Mouse (Mus musculus) thymus, adult 2 months (tissue): ENCODE measurements around the gene Odaph. TPM values are rescaled to one million over a fixed set of nuclear protein-coding genes. Genes with fewer than 3 reads are reported as not detected.

Source experiments
- DNase-seq: peaks from one replicate; pipeline ENCODE4 v3.0.0; 2021
- H3K27ac ChIP-seq: fragments of 200-500 bp; 2 replicates; pipeline ENCODE4 v1.5.1; 2012; ENCODE audit warnings: low read length, control low read depth; ENCODE audit not compliant: control insufficient read depth, insufficient read depth
- H3K27me3 ChIP-seq: fragments of 200-500 bp; 2 replicates; pipeline ENCODE4 v1.6.1; 2012; ENCODE audit warnings: mild to moderate bottlenecking, low read length, moderate library complexity, mixed read lengths; ENCODE audit not compliant: control insufficient read depth, insufficient read depth
- H3K36me3 ChIP-seq: fragments of 200-500 bp; 2 replicates; pipeline ENCODE4 v1.6.1; 2012; ENCODE audit warnings: mild to moderate bottlenecking, low read length, moderate library complexity; ENCODE audit not compliant: control insufficient read depth, insufficient read depth
- H3K4me1 ChIP-seq: fragments of 200-500 bp; replicated peaks from 2 replicates; pipeline ENCODE4 v1.6.1; 2012; ENCODE audit warnings: low read length; ENCODE audit not compliant: control insufficient read depth, insufficient read depth
- H3K4me3 ChIP-seq: fragments of 200-500 bp; 2 replicates; pipeline ENCODE4 v1.5.1; 2012; ENCODE audit warnings: mild to moderate bottlenecking, low read length, control low read depth, moderate library complexity; ENCODE audit not compliant: control insufficient read depth, insufficient read depth
- CTCF ChIP-seq: fragments of 200-500 bp; IDR thresholded peaks from 2 replicates; pipeline ENCODE4 v1.5.1; 2012; ENCODE audit warnings: mild to moderate bottlenecking, control low read depth, low read length, moderate library complexity, borderline replicate concordance; ENCODE audit not compliant: control insufficient read depth, poor library complexity, insufficient read depth; ENCODE audit errors: extremely low read depth
- POLR2A ChIP-seq: fragments of 200-500 bp; IDR thresholded peaks from 2 replicates; pipeline ENCODE4 v1.6.1; 2012; ENCODE audit warnings: mild to moderate bottlenecking, low read length, control low read depth, moderate library complexity; ENCODE audit not compliant: control insufficient read depth, poor library complexity, insufficient read depth; ENCODE audit errors: extremely low read depth
- WGBS: fragments of 180-500 bp; shearing (Covaris S2); methylation state at CpG from one replicate; pipeline ENCODE4 v1.1.7; 2018; 5-methylcytosine and 5-hydroxymethylcytosine counted together
- polyA plus RNA-seq: library from polyadenylated mRNA; depleted of rRNA; stranded (reverse); fragments of >200 nt; gene quantifications from 2 replicates; pipeline ENCODE4 v1.2.3, GENCODE M21; 2012; rRNA removed

The Odaph gene
- polyA plus RNA-seq, 1 experiment, result not detected

DNA sequence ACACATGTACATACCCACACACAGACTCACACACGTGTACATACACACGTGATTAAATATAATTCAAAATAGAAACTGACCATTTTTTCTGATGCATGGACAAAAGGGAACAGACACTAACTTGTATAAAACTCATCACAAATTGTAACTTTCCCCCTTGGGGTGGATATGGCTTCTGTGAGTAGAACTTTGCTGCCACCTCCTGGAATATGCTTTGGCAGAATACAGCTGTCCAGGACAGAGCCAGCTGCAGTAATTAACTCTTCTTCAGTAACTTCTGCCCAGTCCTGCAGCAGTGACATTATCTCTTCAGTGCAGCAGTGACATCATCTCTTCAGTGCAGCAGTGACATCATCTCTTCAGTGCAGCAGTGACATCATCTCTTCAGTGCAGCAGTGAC lies 15.7 kb downstream of the Odaph start:
- H3K4me1 ChIP-seq, result no peaks in the 10 kb centered on the region
- no peaks in the 10 kb centered on the region for H3K36me3 ChIP-seq
- WGBS, result 76% methylated on average over 2 of the region's 2 CpGs
- TF ChIP-seq CTCF (no peak), POLR2A (no peak)
- DNase-seq, result peak; percentile 19
- H3K27me3 ChIP-seq, result no peaks in the 10 kb centered on the region
- no peak overlapping the region for H3K27ac ChIP-seq
- H3K4me3 ChIP-seq, result no peak overlapping the region

DNA sequence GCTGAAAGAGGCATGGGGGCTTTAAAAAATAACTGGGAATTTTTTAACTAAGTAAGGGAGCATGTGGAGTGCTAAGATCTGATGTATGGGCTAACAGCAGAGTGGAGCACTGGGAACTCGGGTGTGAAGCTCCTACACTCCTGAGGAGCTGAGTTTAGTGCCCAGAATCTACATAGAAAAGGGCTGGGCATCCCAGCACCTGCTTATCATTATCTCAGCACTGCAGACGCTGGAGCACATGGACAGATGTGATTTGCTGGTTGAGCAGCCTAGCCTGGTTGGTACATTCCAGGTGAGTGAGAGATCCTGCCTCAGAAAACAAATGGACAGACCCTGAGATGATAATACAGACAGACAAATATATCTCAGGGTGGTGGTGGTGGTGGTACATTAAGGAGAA lies 22.6 kb downstream of the Odaph start:
- TF ChIP-seq POLR2A (no peak), CTCF (no peak)
- Histone ChIP-seq H3K36me3 (no peaks in the 10 kb centered on the region), H3K27ac (no peak overlapping the region), H3K4me1 (no peaks in the 10 kb centered on the region), H3K4me3 (no peak overlapping the region), H3K27me3 (no peaks in the 10 kb centered on the region)
- DNase-seq, result no peak
- 78% methylated on average over 2 of the region's 2 CpGs for whole genome bisulfite sequencing

DNA sequence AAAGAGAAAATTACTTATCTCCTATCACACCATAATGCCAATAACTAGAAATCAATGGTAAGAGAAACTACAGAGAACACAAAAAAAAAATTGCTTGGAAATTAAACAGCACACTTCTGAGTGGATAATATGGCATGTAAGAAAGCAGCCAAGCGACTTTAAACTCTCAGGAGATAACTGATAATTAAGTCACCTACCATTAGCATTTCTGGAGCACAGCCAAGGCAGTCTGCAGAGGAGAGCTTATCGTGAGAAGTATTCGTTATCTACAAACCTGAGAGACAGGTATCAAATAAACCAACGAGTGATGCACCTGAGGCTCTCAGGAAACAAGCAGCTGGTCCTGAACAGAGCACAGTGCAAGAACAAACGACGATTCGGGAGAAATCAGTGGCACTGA lies 24.5 kb downstream of the Odaph start:
- TF ChIP-seq POLR2A, result no peak
- no peak for TF ChIP-seq CTCF
- 90% methylated on average over 7 of the region's 7 CpGs for WGBS
- no peaks in the 10 kb centered on the region for H3K4me1 ChIP-seq
- no peaks in the 10 kb centered on the region for H3K27me3 ChIP-seq
- no peak for DNase-seq
- no peak overlapping the region for H3K27ac ChIP-seq
- H3K4me3 ChIP-seq, result no peak overlapping the region
- no peaks in the 10 kb centered on the region for H3K36me3 ChIP-seq

DNA sequence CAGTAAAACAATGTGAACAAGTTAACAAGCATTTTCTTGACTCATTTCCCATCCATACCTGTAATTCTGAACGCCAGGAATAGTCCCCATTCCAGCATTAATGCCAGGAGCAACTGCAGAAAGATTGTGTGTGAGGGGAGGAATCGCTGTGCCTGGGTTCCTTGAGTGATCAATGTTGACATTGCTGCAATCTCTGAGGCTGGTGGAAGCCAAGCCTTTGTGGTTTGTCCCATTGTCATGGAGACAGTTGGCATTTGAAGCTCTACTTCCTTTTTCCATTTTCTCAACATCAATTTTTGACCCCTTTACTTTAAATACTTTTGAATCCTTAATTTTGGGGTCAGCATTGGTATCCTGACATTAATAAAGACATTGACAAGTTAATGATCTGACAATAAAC lies 32.7 kb downstream of the Odaph start:
- Histone ChIP-seq H3K36me3 (no peaks in the 10 kb centered on the region), H3K4me1 (no peaks in the 10 kb centered on the region), H3K27ac (no peak overlapping the region), H3K27me3 (no peaks in the 10 kb centered on the region), H3K4me3 (no peak overlapping the region)
- no peak for DNase-seq
- WGBS, result 36% methylated on average over 2 of the region's 2 CpGs
- TF ChIP-seq POLR2A, result no peak

DNA sequence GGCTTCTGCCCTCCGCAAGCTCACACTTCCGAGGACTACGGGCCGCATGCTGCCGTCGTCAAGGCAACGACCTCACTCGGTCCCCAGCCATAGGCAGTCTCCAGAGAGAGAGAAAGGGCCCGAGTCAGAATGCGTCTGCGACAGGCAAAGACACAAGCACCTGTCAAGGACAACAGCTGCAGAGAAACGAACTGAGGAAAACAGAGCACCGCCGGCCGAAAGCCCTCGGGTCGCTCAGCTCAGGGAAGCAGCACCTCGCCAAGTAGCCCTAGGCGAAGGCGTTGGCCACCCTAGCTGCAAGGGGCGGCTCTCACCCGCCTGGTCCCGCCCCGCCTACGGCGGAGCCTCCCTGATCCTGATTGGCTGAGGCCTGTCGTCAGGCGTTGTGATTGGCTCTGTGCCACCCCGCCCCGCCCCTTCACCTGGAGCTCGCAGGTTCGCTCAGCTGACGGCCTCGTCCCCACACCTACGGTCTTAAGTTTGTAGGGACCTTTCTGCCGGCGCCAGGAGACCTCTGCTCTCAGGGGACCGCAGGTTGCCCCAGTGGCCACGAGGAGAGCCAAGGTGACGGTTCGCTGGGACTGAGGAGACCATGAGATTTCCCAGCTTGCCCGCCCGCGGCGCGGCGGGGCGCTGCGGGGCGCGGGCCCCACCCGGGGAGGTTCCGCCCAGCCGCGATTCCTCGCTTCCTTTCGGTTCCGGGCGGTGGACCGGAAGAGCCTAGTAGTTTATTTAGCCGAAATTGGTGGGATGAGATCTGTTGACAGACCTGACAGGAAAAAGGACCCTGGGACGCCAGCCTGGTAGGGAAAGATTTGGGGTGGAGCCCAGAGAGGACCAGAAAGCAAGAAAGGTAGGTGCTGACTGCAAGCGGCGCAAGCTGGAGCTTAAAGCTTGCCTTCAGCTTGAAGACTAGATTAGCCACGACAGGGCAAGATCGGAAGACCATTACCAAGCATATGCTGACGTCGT lies 55.4 kb downstream of the Odaph start:
- H3K4me3 ChIP-seq, result peak overlapping the region; percentile 75
- WGBS, result under 1% methylated on average over 68 of the region's 68 CpGs
- H3K4me1 ChIP-seq, result 0 out of 2 replicates have a peak, but pooled peaks cover 2% of the 10 kb centered on the region
- peak; percentile 98 for DNase-seq
- TF ChIP-seq CTCF, result peak; percentile 35; the same call in 1 of the 2 replicates
- no peak for TF ChIP-seq POLR2A
- H3K27me3 ChIP-seq, result no peaks in the 10 kb centered on the region
- no peaks in the 10 kb centered on the region for H3K36me3 ChIP-seq
- H3K27ac ChIP-seq, result no peak overlapping the region

DNA sequence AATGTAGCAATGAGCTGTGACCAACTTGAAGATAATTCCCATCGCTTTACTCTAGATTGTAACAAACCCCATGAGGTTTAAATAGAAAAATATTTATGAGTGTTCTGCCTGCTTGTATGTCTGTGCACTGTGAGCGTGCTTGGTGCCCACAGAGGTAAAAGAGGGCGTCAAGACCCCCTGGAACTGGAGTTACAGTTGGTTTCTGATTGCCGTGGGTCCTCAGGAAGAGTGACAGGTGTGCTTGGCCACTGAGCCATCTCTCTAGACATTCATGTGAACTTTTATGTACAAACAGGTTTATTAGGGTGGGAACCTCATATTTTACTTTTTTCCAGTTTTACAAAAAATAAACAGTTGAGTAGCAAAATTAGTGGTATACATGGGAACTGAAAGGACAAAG lies 56.5 kb downstream of the Odaph start, which contains the start of gene Cdkl2:
TSS of gene Cdkl2 (minus strand) at position 101 of the 400 bp plus-strand sequence.
- 87% methylated on average over 4 of the region's 4 CpGs for WGBS
- TF ChIP-seq CTCF (no peak), POLR2A (no peak)
- no peak within 1 kb of the TSS for H3K27ac ChIP-seq
- H3K4me1 ChIP-seq, result 0 out of 2 replicates have a peak, but pooled peaks cover 2% of the 10 kb centered on the region
- DNase-seq, result no peak
- no peaks in the 10 kb centered on the region for H3K27me3 ChIP-seq
- H3K36me3 ChIP-seq, result no peaks in the 10 kb centered on the region
- H3K4me3 ChIP-seq, result peak within 1 kb of the TSS; percentile 75

Other genes starting within 250 kb of the Odaph start
- 36.2 and 43.2 TPM in 2 replicates for gene Rchy1, start 24.4 kb upstream of the Odaph start, polyA plus RNA-seq
- 0.66 and 1.0 TPM in 2 replicates for gene Cdkl2, start 56.4 kb downstream of the Odaph start, polyA plus RNA-seq
- 26.9 and 28.3 TPM in 2 replicates for gene G3bp2, start 96.2 kb downstream of the Odaph start, polyA plus RNA-seq
- 25.4 and 32.3 TPM in 2 replicates for gene Uso1, start 150.5 kb downstream of the Odaph start, polyA plus RNA-seq
- 0.45 TPM in 1 of 2 replicates, not detected in the other for gene U90926, start 227.9 kb downstream of the Odaph start, polyA plus RNA-seq